Mouse (Mus musculus) forebrain, embryonic 14.5 days (tissue): ENCODE measurements around the gene Parp11. TPM values are rescaled to one million over a fixed set of nuclear protein-coding genes. Genes with fewer than 3 reads are reported as not detected.
"Not testable (repeated sequence)": the region's sequence is repeated elsewhere in the genome, so short reads cannot be mapped to it uniquely, and the experiment has no call there.

ENCODE experiments used
- ATAC-seq: fragments of 200-750 bp; cut with Nextera tagmentation; 2 replicates; pipeline ENCODE4 v1.8.0; 2017; ENCODE audit warnings: mild to moderate bottlenecking, moderate library complexity
- DNase-seq: peaks from one replicate; pipeline ENCODE4 v3.0.0-alpha.2; 2015; ENCODE audit warnings: low spot score
- H3K27ac ChIP-seq: fragments of 300-500 bp; sonication (generic); 2 replicates; pipeline ENCODE4 v1.5.1; 2014; ENCODE audit warnings: low read depth, mild to moderate bottlenecking, control low read depth, low read length, moderate library complexity
- H3K27me3 ChIP-seq: fragments of 300-500 bp; sonication (generic); replicated peaks from 2 replicates; pipeline ENCODE4 v1.6.1; 2014; ENCODE audit warnings: low read length, control low read depth, mixed read lengths; ENCODE audit not compliant: control insufficient read depth, insufficient read depth
- H3K36me3 ChIP-seq: fragments of 300-500 bp; sonication (generic); 2 replicates; pipeline ENCODE4 v1.6.1; 2014; ENCODE audit warnings: low read length, control low read depth; ENCODE audit not compliant: control insufficient read depth, insufficient read depth
- H3K4me1 ChIP-seq: fragments of 300-500 bp; sonication (generic); 2 replicates; pipeline ENCODE4 v1.6.1; 2014; ENCODE audit warnings: antibody characterized with exemption, low read length, control low read depth; ENCODE audit not compliant: control insufficient read depth, insufficient read depth
- H3K4me2 ChIP-seq: fragments of 300-500 bp; sonication (generic); 2 replicates; pipeline ENCODE4 v1.6.1; 2014; ENCODE audit warnings: mild to moderate bottlenecking, control low read depth, low read length
- H3K4me3 ChIP-seq: fragments of 300-500 bp; sonication (generic); 2 replicates; pipeline ENCODE4 v1.5.1; 2014; ENCODE audit warnings: low read depth, low read length, control low read depth
- H3K9ac ChIP-seq: fragments of 300-500 bp; sonication (generic); 2 replicates; pipeline ENCODE4 v1.6.1; 2014; ENCODE audit warnings: mild to moderate bottlenecking, low read length, control low read depth, moderate library complexity
- H3K9me3 ChIP-seq: fragments of 300-500 bp; sonication (generic); replicated peaks from 2 replicates; pipeline ENCODE4 v1.6.1; 2016; ENCODE audit warnings: low read length, control low read depth, mixed read lengths; ENCODE audit not compliant: control insufficient read depth
- WGBS: fragments of 180-500 bp; shearing (Covaris S2); extraction: QIAGEN DNeasy Blood & Tissue Kit; methylation state at CpG from one replicate; pipeline ENCODE4 v1.1.7; 2014; 5-methylcytosine and 5-hydroxymethylcytosine counted together
- polyA plus RNA-seq: library from polyadenylated mRNA; unstranded; fragments of >200 nt; fragmentation: Nextera tagmentation; extraction: Ambion mirVana; gene quantifications from 2 replicates; pipeline ENCODE4 v1.2.1, GENCODE M21; 2014

Gene Parp11
- polyA plus RNA-seq, 1 experiment from 2014 or later, result 83.3 TPM

- Histone ChIP-seq H3K27ac (0 out of 2 replicates have a peak overlapping the region, but pooled peaks have one; percentile 33), H3K36me3 (peaks cover 7% of the 10 kb centered on the region), H3K9ac (no peak overlapping the region), H3K4me2 (no peak overlapping the region), H3K4me1 (peaks cover 6% of the 10 kb centered on the region; the same call in 1 of the 2 replicates), H3K27me3 (no peaks in the 10 kb centered on the region), H3K9me3 (no peaks in the 10 kb centered on the region), H3K4me3 (no peak overlapping the region)
- DNase-seq, result peak; percentile 29
- 75% methylated on average over 18 of the region's 18 CpGs for WGBS
- ATAC-seq, result no peak
Observed at GRCm38 (mm10) chr6:127496841-127497656, 50.4 kb downstream of the Parp11 start.

- 82% methylated on average over 9 of the region's 9 CpGs for WGBS
- no peaks in the 10 kb centered on the region for H3K27me3 ChIP-seq
Observed at GRCm38 (mm10) chr6:127500119-127500518, 53.5 kb downstream of the Parp11 start.

GRCm38 (mm10) chr6:127500806-127501205 lies 54.2 kb downstream of the Parp11 start:
- ATAC-seq, result no peak
- H3K4me2 ChIP-seq, result no peak overlapping the region
- WGBS, result 89% methylated on average over 3 of the region's 3 CpGs

More at GRCm38 (mm10) chr6:127500119-127500518, 53.5 kb downstream of the Parp11 start:
- Histone ChIP-seq H3K4me1 (peaks cover 6% of the 10 kb centered on the region; the same call in 1 of the 2 replicates), H3K36me3 (0 out of 2 replicates have a peak, but pooled peaks cover 4% of the 10 kb centered on the region), H3K9ac (no peak overlapping the region), H3K4me3 (no peak overlapping the region), H3K27ac (no peak overlapping the region), H3K4me2 (no peak overlapping the region), H3K9me3 (no peaks in the 10 kb centered on the region)
- no peak for DNase-seq
- ATAC-seq, result no peak

GRCm38 (mm10) chr6:127502530-127502929 lies 55.9 kb downstream of the Parp11 start:
- no peaks in the 10 kb centered on the region for H3K9me3 ChIP-seq
- H3K9ac ChIP-seq, result no peak overlapping the region
- DNase-seq (peak; percentile 69), ATAC-seq (no peak)
- no peak overlapping the region for H3K4me2 ChIP-seq
- 60% methylated on average over 3 of the region's 3 CpGs for WGBS
- no peaks in the 10 kb centered on the region for H3K27me3 ChIP-seq
- H3K4me1 ChIP-seq, result no peaks in the 10 kb centered on the region
- H3K36me3 ChIP-seq, result 0 out of 2 replicates have a peak, but pooled peaks cover 4% of the 10 kb centered on the region
- no peak overlapping the region for H3K4me3 ChIP-seq
- H3K27ac ChIP-seq, result no peak overlapping the region

More at GRCm38 (mm10) chr6:127500806-127501205, 54.2 kb downstream of the Parp11 start:
- H3K9ac ChIP-seq, result no peak overlapping the region
- H3K27me3 ChIP-seq, result no peaks in the 10 kb centered on the region
- no peak overlapping the region for H3K4me3 ChIP-seq
- DNase-seq, result no peak
- H3K4me1 ChIP-seq, result peaks cover 3% of the 10 kb centered on the region; the same call in 1 of the 2 replicates
- no peak overlapping the region for H3K27ac ChIP-seq
- H3K36me3 ChIP-seq, result 0 out of 2 replicates have a peak, but pooled peaks cover 4% of the 10 kb centered on the region
- no peaks in the 10 kb centered on the region for H3K9me3 ChIP-seq

- 88% methylated on average over 6 of the region's 12 CpGs for WGBS
- ATAC-seq, H3K36me3 ChIP-seq, DNase-seq, H3K4me3 ChIP-seq, H3K27me3 ChIP-seq, H3K4me1 ChIP-seq, H3K9me3 ChIP-seq, H3K9ac ChIP-seq, H3K27ac ChIP-seq, H3K4me2 ChIP-seq: not testable (repeated sequence)
Observed at GRCm38 (mm10) chr6:127513776-127514175, 67.1 kb downstream of the Parp11 start.

- no peaks in the 10 kb centered on the region for H3K36me3 ChIP-seq
- no peaks in the 10 kb centered on the region for H3K27me3 ChIP-seq
- ATAC-seq, result no peak
- no peak for DNase-seq
- WGBS, result 74% methylated on average over 8 of the region's 8 CpGs
- no peak overlapping the region for H3K4me2 ChIP-seq
- H3K9me3 ChIP-seq, result no peaks in the 10 kb centered on the region
- no peak overlapping the region for H3K4me3 ChIP-seq
- no peak overlapping the region for H3K27ac ChIP-seq
- H3K9ac ChIP-seq, result no peak overlapping the region
- no peaks in the 10 kb centered on the region for H3K4me1 ChIP-seq
Observed at GRCm38 (mm10) chr6:127521176-127521575, 74.5 kb downstream of the Parp11 start.

GRCm38 (mm10) chr6:127522326-127522725 lies 75.7 kb downstream of the Parp11 start:
- Histone ChIP-seq H3K4me3 (no peak overlapping the region), H3K27ac (no peak overlapping the region), H3K4me2 (no peak overlapping the region), H3K27me3 (no peaks in the 10 kb centered on the region), H3K36me3 (no peaks in the 10 kb centered on the region), H3K9me3 (no peaks in the 10 kb centered on the region), H3K4me1 (no peaks in the 10 kb centered on the region), H3K9ac (no peak overlapping the region)
- ATAC-seq (no peak), DNase-seq (no peak)
- 86% methylated on average over 9 of the region's 9 CpGs for WGBS

GRCm38 (mm10) chr6:127524442-127524841 lies 77.8 kb downstream of the Parp11 start:
- H3K9ac ChIP-seq, result no peak overlapping the region
- ATAC-seq (peak; percentile 52; the same call in 1 of the 2 replicates), DNase-seq (peak; percentile 85)

GRCm38 (mm10) chr6:127528625-127529024 lies 82.0 kb downstream of the Parp11 start:
- no peak overlapping the region for H3K4me2 ChIP-seq
- H3K9me3 ChIP-seq, result no peaks in the 10 kb centered on the region
- H3K4me3 ChIP-seq, result no peak overlapping the region
- no peaks in the 10 kb centered on the region for H3K27me3 ChIP-seq
- DNase-seq (peak; percentile 21), ATAC-seq (no peak)
- WGBS, result 79% methylated on average over 7 of the region's 7 CpGs
- H3K4me1 ChIP-seq, result peaks cover 4% of the 10 kb centered on the region; the same call in 1 of the 2 replicates
- no peak overlapping the region for H3K9ac ChIP-seq
- H3K36me3 ChIP-seq, result no peaks in the 10 kb centered on the region
- H3K27ac ChIP-seq, result no peak overlapping the region

More at GRCm38 (mm10) chr6:127524442-127524841, 77.8 kb downstream of the Parp11 start:
- Histone ChIP-seq H3K36me3 (no peaks in the 10 kb centered on the region), H3K4me3 (no peak overlapping the region), H3K27ac (no peak overlapping the region), H3K9me3 (no peaks in the 10 kb centered on the region), H3K4me2 (no peak overlapping the region), H3K27me3 (no peaks in the 10 kb centered on the region), H3K4me1 (peaks cover under 1% of the 10 kb centered on the region; the same call in 1 of the 2 replicates)
- WGBS, result 34% methylated on average over 8 of the region's 8 CpGs
